Mouse (Mus musculus) forebrain, postnatal 0 days (tissue): ENCODE results near the gene Srsf1. TPM values are rescaled to one million over a fixed set of nuclear protein-coding genes. Genes with fewer than 3 reads are reported as not detected.
"Not testable (repeated sequence)": the region's sequence is repeated elsewhere in the genome, so short reads cannot be mapped to it uniquely, and the experiment has no call there.

Source experiments
- ATAC-seq: fragments of 200-750 bp; cut with Nextera tagmentation; 2 replicates; pipeline ENCODE4 v1.8.0; 2017; ENCODE audit warnings: mild to moderate bottlenecking, moderate library complexity
- DNase-seq: peaks from one replicate; pipeline ENCODE4 v3.0.0-alpha.2; 2015
- H3K27ac ChIP-seq: fragments of 300-500 bp; sonication (generic); 2 replicates; pipeline ENCODE4 v1.5.1; 2014; ENCODE audit warnings: low read depth, mild to moderate bottlenecking, antibody characterized with exemption, low read length, moderate library complexity, mixed read lengths
- H3K27me3 ChIP-seq: fragments of 300-500 bp; sonication (generic); 2 replicates; pipeline ENCODE4 v1.6.1; 2014; ENCODE audit warnings: mild to moderate bottlenecking, low read length, mixed read lengths; ENCODE audit not compliant: insufficient read depth
- H3K36me3 ChIP-seq: fragments of 300-500 bp; sonication (generic); 2 replicates; pipeline ENCODE4 v1.6.1; 2014; ENCODE audit warnings: mild to moderate bottlenecking, moderate library complexity; ENCODE audit not compliant: insufficient read depth
- H3K4me1 ChIP-seq: fragments of 300-500 bp; sonication (generic); 2 replicates; pipeline ENCODE4 v1.6.1; 2014; ENCODE audit warnings: antibody characterized with exemption; ENCODE audit not compliant: insufficient read depth
- H3K4me2 ChIP-seq: fragments of 300-500 bp; sonication (generic); 2 replicates; pipeline ENCODE4 v1.6.1; 2014; ENCODE audit warnings: low read depth, mild to moderate bottlenecking, moderate library complexity
- H3K4me3 ChIP-seq: fragments of 300-500 bp; sonication (generic); 2 replicates; pipeline ENCODE4 v1.5.1; 2014; ENCODE audit warnings: low read depth, low read length, mixed read lengths
- H3K9ac ChIP-seq: fragments of 300-500 bp; sonication (generic); 2 replicates; pipeline ENCODE4 v1.6.1; 2014; ENCODE audit warnings: mild to moderate bottlenecking
- H3K9me3 ChIP-seq: fragments of 300-500 bp; sonication (generic); 2 replicates; pipeline ENCODE4 v1.6.1; 2016; ENCODE audit warnings: low read length
- CTCF ChIP-seq: sonication (generic); IDR thresholded peaks from 2 replicates; pipeline ENCODE4 v1.5.1; 2016; ENCODE audit warnings: antibody characterized with exemption, control low read depth, low read depth
- WGBS: fragments of 180-500 bp; shearing (Covaris S2); extraction: QIAGEN DNeasy Blood & Tissue Kit; methylation state at CpG from one replicate; pipeline ENCODE4 v1.1.7; 2014; 5-methylcytosine and 5-hydroxymethylcytosine counted together
- polyA plus RNA-seq: library from polyadenylated mRNA; unstranded; fragments of >200 nt; fragmentation: Nextera tagmentation; extraction: Ambion mirVana; gene quantifications from 2 replicates; pipeline ENCODE4 v1.2.1, GENCODE M21; 2015
- total RNA-seq: library from RNA; depleted of rRNA; stranded (reverse); fragments of >200 nt; gene quantifications from 2 replicates; pipeline ENCODE4 v1.2.3, GENCODE M21; 2014

The Srsf1 gene
- total and polyA plus RNA-seq, 2 experiments from 2014 or later, result 121 to 390 TPM

DNA sequence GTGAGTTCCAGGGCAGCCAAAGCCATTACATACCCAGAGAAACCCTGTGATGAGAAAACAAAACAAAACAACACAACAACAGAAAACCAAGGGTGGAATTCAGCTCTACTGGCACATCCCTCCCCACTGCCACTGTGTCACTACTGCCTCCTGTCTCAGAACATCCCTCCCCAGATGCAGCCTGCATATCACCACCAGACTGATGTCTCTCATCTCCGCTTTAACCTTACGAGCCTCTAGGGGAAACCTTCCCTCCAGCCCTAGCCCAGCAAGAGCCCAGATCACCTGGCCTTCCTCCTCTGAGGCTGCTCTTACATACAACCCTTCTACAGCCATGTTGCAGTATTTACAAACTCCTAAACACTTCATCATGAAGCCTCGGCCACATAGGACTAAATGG lies 9.8 kb upstream of the Srsf1 start:
- ATAC-seq (no peak), DNase-seq (no peak)
- Histone ChIP-seq H3K36me3 (no peaks in the 10 kb centered on the region), H3K4me3 (no peak overlapping the region), H3K4me2 (no peak overlapping the region), H3K9me3 (no peaks in the 10 kb centered on the region), H3K27ac (no peak overlapping the region), H3K27me3 (no peaks in the 10 kb centered on the region), H3K9ac (no peak overlapping the region), H3K4me1 (no peaks in the 10 kb centered on the region)
- no peak for TF ChIP-seq CTCF
- 87% methylated on average over 3 of the region's 3 CpGs for WGBS

GRCm38 (mm10) chr11:88039066-88039465 lies 8.1 kb upstream of the Srsf1 start:
- no peak overlapping the region for H3K4me2 ChIP-seq
- TF ChIP-seq CTCF, result no peak
- DNase-seq, result no peak
- no peak overlapping the region for H3K27ac ChIP-seq
- H3K4me1 ChIP-seq, result no peaks in the 10 kb centered on the region
- H3K27me3 ChIP-seq, result no peaks in the 10 kb centered on the region
- no peak overlapping the region for H3K4me3 ChIP-seq
- no peaks in the 10 kb centered on the region for H3K9me3 ChIP-seq
- ATAC-seq, result no peak
- no peaks in the 10 kb centered on the region for H3K36me3 ChIP-seq
- H3K9ac ChIP-seq, result no peak overlapping the region
- 79% methylated on average over 1 of the region's 1 CpGs for WGBS

DNA sequence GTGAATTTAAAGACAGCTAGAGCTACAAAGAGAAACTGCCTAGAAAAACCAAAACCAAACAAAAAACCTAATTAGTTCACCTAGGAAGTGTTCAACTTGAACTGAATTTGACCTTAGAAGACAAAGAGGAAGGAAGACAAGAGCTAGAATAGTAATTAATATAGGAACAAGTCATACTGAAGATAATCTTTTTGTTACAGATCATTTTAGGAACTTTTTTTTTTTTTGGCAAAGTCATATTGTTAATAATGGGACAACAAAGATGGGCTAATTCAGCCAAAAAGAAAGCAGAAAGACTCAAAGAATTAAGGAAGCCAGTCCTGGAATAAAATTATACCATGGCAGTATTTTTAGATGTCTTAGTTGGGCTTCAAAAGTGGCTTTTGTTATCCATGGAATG lies 2.9 kb upstream of the Srsf1 start:
- peaks cover under 1% of the 10 kb centered on the region; the same call in 1 of the 2 replicates for H3K36me3 ChIP-seq
- TF ChIP-seq CTCF, result no peak
- peaks cover 7% of the 10 kb centered on the region; the same call in 1 of the 2 replicates for H3K4me1 ChIP-seq
- no peaks in the 10 kb centered on the region for H3K9me3 ChIP-seq
- DNase-seq, result no peak
- no peak overlapping the region for H3K4me2 ChIP-seq
- H3K27ac ChIP-seq, result no peak overlapping the region
- H3K4me3 ChIP-seq, result no peak overlapping the region
- ATAC-seq, result no peak
- H3K9ac ChIP-seq, result no peak overlapping the region
- no peaks in the 10 kb centered on the region for H3K27me3 ChIP-seq

DNA sequence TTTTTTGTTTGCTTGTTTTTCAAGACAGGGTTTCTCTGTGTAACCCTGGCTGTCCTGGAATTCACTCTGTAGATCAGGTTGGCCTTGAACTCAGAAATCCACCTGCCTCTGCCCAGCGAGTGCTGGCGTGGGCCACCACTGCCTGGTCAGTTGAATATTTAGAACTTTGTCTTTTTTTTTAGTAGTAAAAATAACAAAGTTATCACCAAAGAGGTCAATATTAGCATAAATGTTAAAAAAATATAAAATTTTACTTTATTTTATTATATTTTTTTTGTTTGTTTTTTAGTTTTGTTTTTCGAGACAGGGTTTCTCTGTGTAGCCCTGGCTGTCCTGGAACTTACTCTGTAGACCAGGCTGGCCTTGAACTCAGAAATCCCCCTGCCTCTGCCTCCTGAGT lies 2.0 kb upstream of the Srsf1 start:
- H3K4me2 ChIP-seq, ATAC-seq, DNase-seq, H3K9ac ChIP-seq, H3K4me3 ChIP-seq, H3K9me3 ChIP-seq, H3K27me3 ChIP-seq, H3K36me3 ChIP-seq, H3K27ac ChIP-seq: not testable (repeated sequence)
- peaks cover 13% of the 10 kb centered on the region for H3K4me1 ChIP-seq
- WGBS, result 98% methylated on average over 3 of the region's 3 CpGs

DNA sequence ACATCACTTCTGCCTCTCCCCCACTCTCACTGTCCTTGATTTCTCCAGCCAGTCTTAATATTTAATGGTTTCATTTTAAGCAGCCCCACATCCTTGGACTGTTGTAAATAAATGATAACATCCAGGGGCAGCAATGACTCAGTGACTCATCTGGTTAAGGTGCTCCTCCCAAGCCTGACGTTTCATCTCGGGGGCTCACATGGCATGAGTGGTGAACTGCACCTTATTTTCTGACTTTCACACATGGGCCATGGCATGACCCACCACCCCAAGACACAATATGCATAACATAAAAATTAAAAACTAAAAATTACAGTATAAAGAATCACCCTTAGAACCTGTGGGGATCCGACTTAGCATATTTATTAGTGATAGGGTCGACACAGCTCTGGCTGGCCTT lies 1.3 kb upstream of the Srsf1 start:
- peaks cover 13% of the 10 kb centered on the region for H3K4me1 ChIP-seq
- no peak overlapping the region for H3K27ac ChIP-seq
- no peak overlapping the region for H3K9ac ChIP-seq
- no peaks in the 10 kb centered on the region for H3K27me3 ChIP-seq
- DNase-seq, result no peak
- no peak overlapping the region for H3K4me2 ChIP-seq
- 90% methylated on average over 4 of the region's 4 CpGs for WGBS
- no peak overlapping the region for H3K4me3 ChIP-seq
- H3K36me3 ChIP-seq, result peaks cover 2% of the 10 kb centered on the region; the same call in 1 of the 2 replicates
- no peak for TF ChIP-seq CTCF
- ATAC-seq, result no peak
- no peaks in the 10 kb centered on the region for H3K9me3 ChIP-seq

DNA sequence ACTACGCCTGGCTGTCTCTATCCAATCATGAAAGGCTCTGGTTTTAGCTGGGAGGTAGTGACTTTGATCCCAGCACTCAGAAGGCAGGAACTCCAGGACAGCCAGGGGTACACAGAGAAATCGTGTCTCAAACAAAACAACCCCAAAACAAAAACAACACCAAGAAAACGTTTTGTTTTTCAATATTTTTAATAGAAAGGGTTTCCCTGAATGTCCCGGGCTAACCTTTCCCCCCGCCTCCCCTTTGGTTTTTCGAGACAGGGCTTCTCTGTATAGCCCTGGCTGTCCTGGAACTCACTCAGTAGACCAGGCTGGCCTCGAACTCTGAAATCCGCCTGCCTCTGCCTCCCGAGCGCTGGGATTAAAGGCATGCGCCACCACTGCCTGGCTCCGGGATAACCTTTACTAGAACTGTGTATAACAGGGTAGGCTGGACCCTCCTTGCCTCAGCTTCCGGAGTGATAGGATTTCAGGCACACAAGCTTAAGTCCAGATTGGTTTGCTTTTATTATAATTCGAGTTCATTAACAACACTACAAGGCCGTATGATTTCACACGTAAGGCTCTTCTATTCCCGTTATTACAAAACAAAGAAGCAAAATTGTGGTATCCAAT lies 743 bp upstream of the Srsf1 start:
- Histone ChIP-seq H3K4me1 (peaks cover 13% of the 10 kb centered on the region), H3K36me3 (peaks cover 2% of the 10 kb centered on the region; the same call in 1 of the 2 replicates), H3K4me3 (peak overlapping the region; percentile 98), H3K9me3 (no peaks in the 10 kb centered on the region), H3K4me2 (peak overlapping the region; percentile 55), H3K27ac (peak overlapping the region; percentile 99), H3K9ac (peak overlapping the region; percentile 98), H3K27me3 (no peaks in the 10 kb centered on the region)
- no peak for TF ChIP-seq CTCF
- ATAC-seq (no peak), DNase-seq (no peak)
- WGBS, result 52% methylated on average over 17 of the region's 17 CpGs

- Histone ChIP-seq H3K27me3 (no peaks in the 10 kb centered on the region), H3K27ac (peak overlapping the region; percentile 99), H3K4me2 (peak overlapping the region; percentile 56), H3K36me3 (peaks cover 2% of the 10 kb centered on the region; the same call in 1 of the 2 replicates), H3K9ac (peak overlapping the region; percentile 98), H3K4me1 (peaks cover 13% of the 10 kb centered on the region), H3K4me3 (peak overlapping the region; percentile 98), H3K9me3 (no peaks in the 10 kb centered on the region)
- ATAC-seq, result peak; percentile 74
- no peak; the same call in 1 of the 2 replicates for TF ChIP-seq CTCF
- 2% methylated on average over 50 of the region's 76 CpGs for WGBS
- DNase-seq, result peak; percentile 77
These were observed 828 bp downstream of the Srsf1 start for GRCm38 (mm10) chr11:88047871-88048531.
